ENCODE assay signal across 12 mouse cellular contexts in the genomic region with DNA sequence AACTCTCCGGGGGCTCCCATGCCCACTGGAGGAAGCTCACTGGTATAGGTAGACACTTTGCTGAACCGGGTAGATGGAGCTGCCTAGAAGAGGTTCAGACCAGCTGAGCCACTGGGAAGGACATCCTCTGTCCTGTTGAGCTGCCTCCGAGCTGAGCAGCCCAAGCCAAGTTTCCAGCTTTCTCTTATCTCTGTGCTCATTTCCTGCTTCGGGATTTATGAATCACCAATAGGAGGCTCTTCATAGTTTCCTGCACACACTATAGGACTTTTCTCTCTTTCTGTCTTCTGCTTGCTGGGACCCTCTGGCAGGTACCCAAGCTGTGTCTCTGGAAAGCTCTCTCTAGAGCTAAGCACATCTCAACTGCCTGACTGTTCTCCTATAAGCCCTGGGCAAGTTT.
DNase-seq lines count a peak whose midpoint lies in the region; ATAC-seq and TF ChIP-seq lines count a peak whose summit lies in the region.
"Had no signal": no experiment of that assay in that cellular context is flagged by ENCODE, and none has a peak within 500 bp of the region (broad histone marks: within the 10 kb centered on the region; RNA-seq: fewer than 3 reads in every experiment).

No protein-coding gene starts in this region.

- 87% methylated on average over 4 of the region's 4 CpGs for WGBS in forebrain, embryonic 10.5 days
- WGBS in forebrain, embryonic 12.5 days = 91% methylated on average over 4 of the region's 4 CpGs
- 47% methylated on average over 4 of the region's 4 CpGs for WGBS in heart, embryonic 12.5 days
- 48% methylated on average over 4 of the region's 4 CpGs for WGBS in intestine, embryonic 16.5 days
- 84% methylated on average over 4 of the region's 4 CpGs for WGBS in midbrain, embryonic 16.5 days

- H3K27me3 ChIP-seq in forebrain, embryonic 10.5 days (ENCODE audit: poor library complexity, severe bottlenecking) = peaks cover 55% of the 10 kb centered on the region
- H3K27me3 ChIP-seq in forebrain, embryonic 12.5 days = peaks cover 36% of the 10 kb centered on the region
- no peaks in the 10 kb centered on the region for H3K27me3 ChIP-seq in heart, embryonic 12.5 days (replicated peaks)
- no peaks in the 10 kb centered on the region for H3K27me3 ChIP-seq in intestine, embryonic 16.5 days (replicated peaks; ENCODE audit: control insufficient read depth, insufficient read depth, low read length)
- 0 out of 2 replicates have a peak, but pooled peaks cover 2% of the 10 kb centered on the region for H3K27me3 ChIP-seq in midbrain, embryonic 16.5 days (ENCODE audit: control insufficient read depth, insufficient read depth, low read depth, low read length)
- H3K27me3 ChIP-seq: limb, embryonic 12.5 days had no signal

- H3K9ac ChIP-seq in forebrain, embryonic 12.5 days = no peak overlapping the region
- no peak overlapping the region for H3K9ac ChIP-seq in heart, embryonic 12.5 days
- no peak overlapping the region for H3K9ac ChIP-seq in intestine, embryonic 16.5 days (ENCODE audit: low read depth, low read length)
- H3K9ac ChIP-seq in midbrain, embryonic 16.5 days (ENCODE audit: low read depth, low read length) = no peak overlapping the region
- H3K9ac ChIP-seq: limb, embryonic 12.5 days had no signal

- no peak for ATAC-seq in forebrain, embryonic 12.5 days (ENCODE audit: low FRiP score)
- ATAC-seq in heart, embryonic 12.5 days (ENCODE audit: insufficient number of reproducible peaks, low FRiP score) = peak; percentile 81
- ATAC-seq in intestine, embryonic 16.5 days = peak; percentile 51; the same call in 1 of the 2 replicates
- no peak for ATAC-seq in midbrain, embryonic 16.5 days

- no peaks in the 10 kb centered on the region for H3K36me3 ChIP-seq in forebrain, embryonic 10.5 days (replicated peaks)
- H3K36me3 ChIP-seq in forebrain, embryonic 12.5 days (replicated peaks) = no peaks in the 10 kb centered on the region
- no peaks in the 10 kb centered on the region for H3K36me3 ChIP-seq in heart, embryonic 12.5 days
- H3K36me3 ChIP-seq in intestine, embryonic 16.5 days (ENCODE audit: control insufficient read depth, insufficient read depth, low read length) = no peaks in the 10 kb centered on the region
- H3K36me3 ChIP-seq in midbrain, embryonic 16.5 days (ENCODE audit: control insufficient read depth, insufficient read depth, low read length) = no peaks in the 10 kb centered on the region
- H3K36me3 ChIP-seq: limb, embryonic 12.5 days had no signal

- H3K27ac ChIP-seq in forebrain, embryonic 10.5 days = 0 out of 2 replicates have a peak overlapping the region, but pooled peaks have one; percentile 35
- H3K27ac ChIP-seq in forebrain, embryonic 12.5 days = no peak overlapping the region
- peak overlapping the region; percentile 78 for H3K27ac ChIP-seq in heart, embryonic 12.5 days (ENCODE audit: poor library complexity, severe bottlenecking)
- H3K27ac ChIP-seq in intestine, embryonic 16.5 days (ENCODE audit: low read length) = no peak overlapping the region
- no peak overlapping the region for H3K27ac ChIP-seq in midbrain, embryonic 16.5 days (ENCODE audit: low read length)
- no peak overlapping the region for H3K27ac ChIP-seq in layer of hippocampus, adult 2 months
- H3K27ac ChIP-seq: limb, embryonic 12.5 days had no signal

- no peak for DNase-seq in forebrain, embryonic 10.5 days (ENCODE audit: extremely low spot score, low spot score)
- DNase-seq in NIH3T3 (ENCODE audit: low read depth) = peak; percentile 5
- DNase-seq in frontal cortex, postnatal 14 days (ENCODE audit: low spot score in 2 of 2) = no peak
- DNase-seq in layer of hippocampus, adult 2 months (ENCODE audit: low spot score in 2 of 2) = no peak
- DNase-seq: cerebellum, adult 9-10 months; right cerebral cortex, postnatal 25 days; thymus, postnatal 4 days had no signal

- no peak overlapping the region for H3K4me2 ChIP-seq in forebrain, embryonic 12.5 days
- no peak overlapping the region for H3K4me2 ChIP-seq in heart, embryonic 12.5 days
- no peak overlapping the region for H3K4me2 ChIP-seq in intestine, embryonic 16.5 days (ENCODE audit: low read depth, low read length)
- no peak overlapping the region for H3K4me2 ChIP-seq in midbrain, embryonic 16.5 days (ENCODE audit: low read length)
- H3K4me2 ChIP-seq: limb, embryonic 12.5 days had no signal

- no peak for TF ChIP-seq CTCF in layer of hippocampus, adult 2 months (conservative IDR thresholded peaks at IDR 0.05)

- H3K4me3 ChIP-seq in forebrain, embryonic 10.5 days = no peak overlapping the region
- H3K4me3 ChIP-seq in forebrain, embryonic 12.5 days (replicated peaks) = no peak overlapping the region
- no peak overlapping the region for H3K4me3 ChIP-seq in heart, embryonic 12.5 days
- H3K4me3 ChIP-seq in intestine, embryonic 16.5 days (ENCODE audit: low read length) = no peak overlapping the region
- no peak overlapping the region for H3K4me3 ChIP-seq in midbrain, embryonic 16.5 days (ENCODE audit: low read depth, low read length)
- no peak overlapping the region for H3K4me3 ChIP-seq in layer of hippocampus, adult 2 months
- H3K4me3 ChIP-seq: limb, embryonic 12.5 days had no signal

- peaks cover 7% of the 10 kb centered on the region; the same call in 1 of the 2 replicates for H3K9me3 ChIP-seq in forebrain, embryonic 10.5 days
- no peaks in the 10 kb centered on the region for H3K9me3 ChIP-seq in forebrain, embryonic 12.5 days
- no peaks in the 10 kb centered on the region for H3K9me3 ChIP-seq in heart, embryonic 12.5 days (replicated peaks)
- no peaks in the 10 kb centered on the region for H3K9me3 ChIP-seq in intestine, embryonic 16.5 days (ENCODE audit: control insufficient read depth, low read length)
- no peaks in the 10 kb centered on the region for H3K9me3 ChIP-seq in midbrain, embryonic 16.5 days (replicated peaks; ENCODE audit: control insufficient read depth, low read length, poor library complexity, severe bottlenecking)
- H3K9me3 ChIP-seq: limb, embryonic 12.5 days had no signal

- H3K4me1 ChIP-seq in forebrain, embryonic 10.5 days = peaks cover 61% of the 10 kb centered on the region
- H3K4me1 ChIP-seq in forebrain, embryonic 12.5 days = peaks cover 32% of the 10 kb centered on the region
- H3K4me1 ChIP-seq in heart, embryonic 12.5 days (replicated peaks) = peaks cover 52% of the 10 kb centered on the region
- H3K4me1 ChIP-seq in intestine, embryonic 16.5 days (ENCODE audit: control insufficient read depth, insufficient read depth, low read length) = peaks cover 11% of the 10 kb centered on the region
- H3K4me1 ChIP-seq in midbrain, embryonic 16.5 days (ENCODE audit: control insufficient read depth, insufficient read depth, low read length) = peaks cover 7% of the 10 kb centered on the region; the same call in 1 of the 2 replicates

Comparison
In these comparisons a context has a peak if more than half of its experiments do, and no peak if none do; other contexts are left out.
1. H3K27ac ChIP-seq: peak in forebrain, embryonic 10.5 days (single experiment) and heart, embryonic 12.5 days (single experiment); none in forebrain, embryonic 12.5 days (single experiment), intestine, embryonic 16.5 days (single experiment), midbrain, embryonic 16.5 days (single experiment) and layer of hippocampus, adult 2 months (single experiment).
2. ATAC-seq: peak in heart, embryonic 12.5 days (single experiment) and intestine, embryonic 16.5 days (single experiment); none in forebrain, embryonic 12.5 days (single experiment) and midbrain, embryonic 16.5 days (single experiment).